Mouse (Mus musculus): Measurements from ENCODE around the gene Sqor.

Sqor gene

DNA sequence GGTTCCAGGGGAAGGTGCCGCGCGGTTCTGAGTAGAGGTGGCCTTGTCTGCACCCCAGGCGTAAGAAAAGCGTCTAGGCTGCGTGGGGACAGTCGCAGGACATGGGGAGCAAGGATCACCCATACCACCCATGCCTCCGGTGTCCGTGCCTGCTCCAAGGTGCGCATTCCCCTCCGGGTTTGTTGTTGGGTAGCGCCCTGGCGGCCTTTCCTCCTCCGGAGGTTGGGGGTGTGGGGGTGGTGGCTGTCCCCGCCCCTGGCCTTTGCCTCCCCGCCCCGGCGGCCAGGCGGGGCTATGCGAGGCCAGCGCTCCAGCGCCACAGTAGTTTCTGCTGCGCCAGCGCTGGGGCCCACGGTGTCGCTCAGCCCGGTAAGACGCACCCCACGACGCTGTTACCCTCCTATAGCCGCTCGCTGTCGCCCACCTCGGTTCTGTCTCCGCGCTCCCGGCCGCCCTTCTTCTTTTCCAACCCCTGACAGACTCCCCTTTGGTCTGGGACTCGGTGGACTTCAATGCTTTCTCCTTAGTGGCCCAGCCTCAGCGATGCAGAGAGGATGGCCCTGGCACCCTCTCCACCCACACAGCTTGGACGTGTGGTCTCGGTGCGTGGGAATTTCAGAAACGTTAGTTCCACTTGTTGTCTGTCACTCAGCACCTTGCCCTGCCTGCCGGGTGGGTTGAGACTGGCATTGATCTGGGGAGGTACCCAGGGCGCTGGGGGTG, at the start of gene Sqor:
Gene Sqor (plus strand): TSS at position 167 of the 723 bp plus-strand sequence.
- peak; percentile 66 for DNase-seq (ENCODE audit: low read depth, low spot score)

DNA sequence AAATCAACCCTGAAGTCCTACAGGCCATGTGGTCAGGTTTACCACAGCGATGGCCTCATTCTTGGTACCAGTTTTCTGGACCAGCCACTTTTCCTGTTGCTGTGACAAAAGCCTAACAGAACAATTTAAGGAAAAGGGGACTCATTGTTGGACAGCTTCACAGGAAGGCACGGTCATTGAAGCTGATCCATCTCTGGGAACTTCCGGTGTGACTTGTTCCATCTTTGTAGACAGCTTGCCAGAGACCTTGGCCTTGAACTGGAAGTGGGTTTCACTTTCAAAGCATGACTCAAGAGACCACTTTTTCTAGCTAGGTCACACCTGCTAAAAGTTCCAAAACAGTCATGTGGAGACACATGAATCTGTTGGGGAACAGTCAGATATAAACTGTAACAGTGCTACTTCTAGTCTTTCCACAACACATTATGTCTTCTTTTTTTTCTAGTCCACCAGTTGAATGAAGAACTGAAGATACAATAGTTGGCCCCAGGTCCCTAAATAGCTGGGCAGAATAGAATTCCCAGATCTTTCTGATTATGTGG, 48.7 kb upstream of the Sqor start:
- no peak for DNase-seq (ENCODE audit: low read depth, low spot score)

GRCm38 (mm10) chr2:122719232-122719631, 45.8 kb upstream of the Sqor start:
- no peak for DNase-seq (ENCODE audit: low read depth, low spot score)

- DNase-seq (ENCODE audit: low read depth, low spot score), result peak; percentile 70
Observed at GRCm38 (mm10) chr2:122720564-122720963, 44.5 kb upstream of the Sqor start.

GRCm38 (mm10) chr2:122725604-122726003, 39.4 kb upstream of the Sqor start:
- DNase-seq (ENCODE audit: low read depth, low spot score), result no peak

- no peak for DNase-seq (ENCODE audit: low read depth, low spot score)
Observed at GRCm38 (mm10) chr2:122731456-122731855, 33.6 kb upstream of the Sqor start.

DNA sequence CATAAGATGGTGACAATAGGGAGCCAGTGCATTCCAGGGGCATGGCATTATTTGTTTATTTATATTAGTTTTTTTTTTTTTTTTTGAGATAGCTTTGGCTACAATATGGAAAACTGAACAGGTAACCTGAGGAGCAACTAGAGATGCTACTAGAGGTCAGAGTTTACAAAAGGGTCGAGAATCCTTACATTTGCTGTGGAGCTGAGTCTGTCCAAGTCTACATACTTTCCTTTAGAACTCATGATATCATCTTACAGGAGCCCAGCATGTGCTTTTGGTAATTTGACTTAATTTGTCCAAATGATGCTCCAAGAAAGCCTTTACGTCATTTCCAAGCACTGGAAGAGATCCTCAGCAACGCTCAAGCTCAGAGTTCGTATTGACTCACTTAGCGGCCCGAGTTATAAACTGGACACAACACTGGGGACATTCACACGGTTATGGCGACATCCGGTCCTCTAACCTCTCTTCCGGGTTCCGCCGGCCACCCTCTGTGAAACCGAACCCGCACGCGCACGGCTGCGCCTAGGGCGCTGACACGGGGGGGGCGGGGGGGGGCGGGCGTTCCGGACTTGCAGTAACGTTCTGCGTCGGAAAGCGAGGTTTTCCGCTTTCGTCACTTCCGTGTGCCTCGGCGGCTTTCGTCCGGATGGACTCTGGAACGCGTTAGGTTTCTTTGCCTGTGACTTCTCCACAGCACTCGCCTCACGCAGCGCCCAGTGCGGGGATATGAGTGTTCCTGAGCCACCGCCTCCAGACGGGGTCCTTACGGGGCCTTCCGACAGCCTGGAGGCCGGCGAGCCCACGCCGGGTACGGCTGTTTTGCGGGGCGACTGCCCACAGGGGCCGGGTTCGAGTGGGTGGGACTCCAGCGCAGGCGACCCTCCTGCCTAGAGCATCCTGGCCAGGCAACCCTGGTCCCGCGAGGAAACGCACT, 26.9 kb upstream of the Sqor start, which contains the start of gene Bloc1s6:
Gene Bloc1s6 (plus strand): TSS at position 610 of the 937 bp plus-strand sequence.
- DNase-seq (ENCODE audit: low read depth, low spot score), result peak; percentile 99

DNA sequence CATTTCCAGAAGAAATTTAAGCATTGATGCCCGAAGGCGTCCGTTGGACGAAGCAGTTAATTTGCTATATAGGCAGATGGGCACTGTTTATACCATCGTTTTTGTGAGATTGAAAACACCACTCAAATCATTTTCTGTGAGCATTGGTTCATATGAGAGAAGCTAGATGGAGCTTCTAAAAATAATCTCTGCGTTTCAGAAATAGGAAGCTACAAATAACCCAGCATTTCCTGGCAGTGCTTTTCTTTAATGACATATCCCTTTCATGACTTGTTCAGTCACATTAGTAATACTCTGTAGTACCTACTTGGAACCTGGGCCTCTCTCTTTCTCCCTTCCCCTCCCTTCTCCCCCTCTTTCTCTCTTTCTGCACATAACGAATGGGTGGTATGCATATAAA, 26.0 kb upstream of the Sqor start:
- peak; percentile 53 for DNase-seq (ENCODE audit: low read depth, low spot score)

GRCm38 (mm10) chr2:122746461-122746860, 18.6 kb upstream of the Sqor start:
- DNase-seq (ENCODE audit: low read depth, low spot score), result no peak

DNA sequence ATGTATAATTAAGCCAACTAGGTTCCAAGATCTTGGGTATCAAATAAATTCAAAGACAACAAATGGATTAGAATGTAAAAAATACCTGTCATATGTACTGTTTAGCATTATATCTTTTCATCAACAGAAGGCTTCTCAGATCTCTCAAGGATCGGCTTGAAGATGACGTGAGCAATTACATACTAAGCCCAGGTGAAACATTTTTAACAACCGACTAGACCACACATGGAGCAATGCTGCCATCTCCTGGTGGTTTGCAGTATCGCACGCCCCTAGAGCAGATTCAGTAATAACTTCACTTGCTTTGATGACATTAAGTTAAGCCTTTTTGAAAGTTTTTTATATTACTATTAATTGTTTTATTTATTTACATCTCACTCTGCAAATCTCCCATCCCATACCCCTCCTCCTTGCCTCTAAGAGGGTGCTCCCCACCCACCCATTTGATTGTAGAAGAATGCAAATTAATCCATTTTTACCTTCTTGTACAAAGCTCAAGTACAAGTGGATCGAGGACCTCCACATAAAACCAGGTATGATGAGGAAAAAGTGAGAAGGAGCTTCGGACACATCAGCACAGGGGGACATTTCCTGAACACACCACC, 11.2 kb upstream of the Sqor start:
- peak; percentile 84 for DNase-seq (ENCODE audit: low read depth, low spot score)

- peak; percentile 94 for DNase-seq (ENCODE audit: low read depth, low spot score)
Observed at GRCm38 (mm10) chr2:122759791-122760190, 5.2 kb upstream of the Sqor start.

GRCm38 (mm10) chr2:122762991-122763390, 2.0 kb upstream of the Sqor start:
- no peak for DNase-seq (ENCODE audit: low read depth, low spot score)

GRCm38 (mm10) chr2:122764526-122764925, 511 bp upstream of the Sqor start:
- DNase-seq (ENCODE audit: low read depth, low spot score), result no peak

DNA sequence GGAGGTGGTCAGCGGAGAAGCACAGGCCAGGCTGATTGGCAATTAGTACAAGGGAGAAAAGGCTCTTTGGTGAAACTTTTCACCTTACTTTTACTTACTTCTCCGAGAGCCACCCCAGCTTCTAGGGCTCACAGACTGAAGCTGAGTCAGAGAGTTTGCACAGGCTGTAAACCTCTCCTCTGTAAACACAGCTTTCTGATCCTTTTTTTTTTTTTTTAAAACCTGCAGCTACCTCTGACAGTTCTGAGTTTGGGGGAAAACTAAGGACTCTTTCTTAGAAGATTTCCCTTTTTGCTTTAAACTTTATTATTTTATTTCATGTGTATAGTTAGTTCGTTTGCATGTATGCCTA, 733 bp downstream of the Sqor start:
- DNase-seq (ENCODE audit: low read depth, low spot score), result peak; percentile 5

- DNase-seq (ENCODE audit: low read depth, low spot score), result no peak
Observed at GRCm38 (mm10) chr2:122771002-122771401, 6.0 kb downstream of the Sqor start.

GRCm38 (mm10) chr2:122772899-122773298, 7.9 kb downstream of the Sqor start:
- DNase-seq (ENCODE audit: low read depth, low spot score), result no peak

GRCm38 (mm10) chr2:122775491-122775890, 10.5 kb downstream of the Sqor start:
- no peak for DNase-seq (ENCODE audit: low read depth, low spot score)

DNA sequence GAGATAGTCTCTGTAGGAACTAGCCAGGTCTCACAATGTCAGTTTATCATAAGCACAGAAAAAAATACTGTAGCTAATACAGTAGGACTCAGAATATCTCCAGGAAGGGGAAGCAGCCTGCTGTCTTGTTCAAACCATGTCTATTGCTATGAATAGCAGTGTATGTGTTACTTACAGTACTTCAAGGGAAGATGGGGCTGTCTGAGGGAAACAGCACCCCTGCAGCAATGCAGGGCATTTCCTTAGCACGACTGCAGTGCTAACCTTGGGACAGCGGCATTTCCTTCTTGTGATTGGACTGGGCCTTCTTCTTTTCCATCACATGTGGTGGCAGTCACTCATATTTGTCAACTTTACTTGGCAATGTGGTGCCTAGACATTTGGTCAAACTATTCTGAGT, 11.8 kb downstream of the Sqor start:
- DNase-seq (ENCODE audit: low read depth, low spot score), result peak; percentile 18

DNA sequence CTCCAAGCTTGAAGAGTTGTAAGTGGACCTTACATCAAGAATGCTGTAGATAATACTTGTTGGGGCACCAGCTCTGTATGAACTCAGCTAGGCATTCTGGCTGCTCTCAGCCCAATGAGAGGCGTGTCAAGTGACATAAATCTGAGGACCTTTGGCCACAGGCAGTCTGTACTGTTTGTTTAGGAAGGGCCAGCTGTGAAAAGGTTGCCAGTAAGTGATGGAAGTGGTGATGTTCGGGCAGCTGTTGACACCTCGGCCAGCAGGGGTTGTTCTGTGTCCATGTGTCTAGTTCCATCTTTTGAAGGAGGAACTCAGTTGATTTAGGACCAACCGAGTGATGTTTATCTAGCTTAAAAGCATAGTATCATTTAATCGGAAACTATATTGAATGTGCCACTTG, 14.9 kb downstream of the Sqor start:
- no peak for DNase-seq (ENCODE audit: low read depth, low spot score)

- DNase-seq (ENCODE audit: low read depth, low spot score), result no peak
Observed at GRCm38 (mm10) chr2:122780447-122780846, 15.4 kb downstream of the Sqor start.

DNA sequence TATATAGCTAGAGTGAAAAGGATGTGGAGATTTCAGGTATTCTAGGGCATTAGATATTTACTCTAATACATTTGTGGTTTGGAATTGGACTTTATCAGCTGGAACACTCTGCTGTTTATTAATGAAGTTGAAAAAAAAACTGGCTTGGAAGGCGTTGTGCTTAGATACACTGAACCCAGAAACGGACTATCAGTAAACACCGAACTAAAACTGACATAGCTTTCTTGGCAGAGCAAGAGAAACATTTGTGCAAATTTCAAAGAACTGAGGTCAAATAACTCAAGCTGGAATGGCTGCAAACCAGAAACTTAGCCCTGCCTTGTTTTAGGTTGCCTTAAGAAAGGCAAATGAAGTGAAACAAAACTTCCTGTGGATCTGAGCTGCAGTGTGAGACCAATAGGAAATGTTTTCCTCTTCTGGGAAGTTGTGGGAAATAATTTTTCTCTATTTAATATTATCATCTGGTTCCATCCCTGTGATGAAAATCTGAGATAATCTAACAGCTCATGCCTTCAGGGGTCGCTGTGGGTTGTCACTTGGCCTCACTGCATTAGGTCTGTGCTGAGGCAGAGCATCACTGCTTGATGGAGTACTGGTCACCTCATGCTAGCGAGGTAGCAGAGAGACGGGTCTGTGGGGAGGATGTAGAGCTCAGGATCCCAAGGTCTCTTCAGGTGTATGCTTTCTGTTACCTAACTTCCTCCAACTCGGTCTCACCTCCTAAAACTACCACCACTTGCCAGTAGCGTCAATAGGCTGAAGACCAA, 16.7 kb downstream of the Sqor start:
- DNase-seq (ENCODE audit: low read depth, low spot score), result no peak
